10 mouse cellular contexts compared by ENCODE assay signal in genomic region chr8:83290176-83290575, GRCm38 (mm10). TPM values are rescaled to one million over a fixed set of nuclear protein-coding genes. Genes with fewer than 3 reads are reported as not detected.
DNase-seq lines count a peak whose midpoint lies in the region; ATAC-seq and TF ChIP-seq lines count a peak whose summit lies in the region.
"Had no signal": no experiment of that assay in that cellular context is flagged by ENCODE, and none has a peak within 500 bp of the region (broad histone marks: within the 10 kb centered on the region; RNA-seq: fewer than 3 reads in every experiment).

Ucp1 (plus strand) TSS chr8:83290352.

- H3K36me3 ChIP-seq in kidney, adult 2 months (ENCODE audit: control insufficient read depth, insufficient read depth, low read length): no peaks in the 10 kb centered on the region
- H3K36me3 ChIP-seq in forebrain, embryonic 10.5 days (replicated peaks): no peaks in the 10 kb centered on the region
- no peaks in the 10 kb centered on the region for H3K36me3 ChIP-seq in stomach, embryonic 14.5 days (ENCODE audit: control insufficient read depth, insufficient read depth, low read length)

- no peak for TF ChIP-seq CTCF in kidney, adult 2 months (conservative IDR thresholded peaks at IDR 0.05; ENCODE audit: insufficient read depth, insufficient read length, low read depth, low read length)

- no peaks in the 10 kb centered on the region; the same call in 1 of the 2 replicates for H3K27me3 ChIP-seq in kidney, adult 2 months (replicated peaks; ENCODE audit: control insufficient read depth, insufficient read depth, low read length)
- H3K27me3 ChIP-seq in forebrain, embryonic 10.5 days (ENCODE audit: poor library complexity, severe bottlenecking): peaks cover 37% of the 10 kb centered on the region
- H3K27me3 ChIP-seq in stomach, embryonic 14.5 days (ENCODE audit: control insufficient read depth, insufficient read depth, low read length): no peaks in the 10 kb centered on the region

- H3K27ac ChIP-seq in kidney, adult 2 months (ENCODE audit: insufficient read depth, low read depth, low read length): no peak within 1 kb of the TSS
- H3K27ac ChIP-seq in forebrain, embryonic 10.5 days: 0 out of 2 replicates have a peak within 1 kb of the TSS, but pooled peaks have one; percentile 9
- H3K27ac ChIP-seq in stomach, embryonic 14.5 days (ENCODE audit: low read length): no peak within 1 kb of the TSS

- H3K4me3 ChIP-seq in kidney, adult 2 months (ENCODE audit: insufficient read depth, low read depth, low read length): no peak within 1 kb of the TSS
- peak within 1 kb of the TSS; percentile 44 for H3K4me3 ChIP-seq in forebrain, embryonic 10.5 days
- H3K4me3 ChIP-seq in stomach, embryonic 14.5 days (ENCODE audit: low read depth, low read length): peak within 1 kb of the TSS; percentile 23; the same call in 1 of the 2 replicates

- DNase-seq in kidney, adult 2 months: no peak
- DNase-seq in kidney, adult 11 months: no peak
- peak; percentile 11 to 42 for DNase-seq in adrenal gland, adult (ENCODE audit: inconsistent age in 2 of 2, low spot score in 1 of 2)
- DNase-seq in forebrain, embryonic 10.5 days (ENCODE audit: extremely low spot score, low spot score): no peak
- peak; percentile 8 to 40 for DNase-seq in kidney, postnatal 25 days
- no peak for DNase-seq in spleen, postnatal 14 days (ENCODE audit: low spot score in 2 of 2)

- 3% methylated on average over 20 of the region's 20 CpGs for WGBS in kidney, adult 2 months
- WGBS in forebrain, embryonic 10.5 days: 4% methylated on average over 20 of the region's 20 CpGs
- 2% methylated on average over 19 of the region's 20 CpGs for WGBS in stomach, embryonic 14.5 days

- H3K9ac ChIP-seq in stomach, embryonic 14.5 days (replicated peaks; ENCODE audit: low read depth, low read length): no peak within 1 kb of the TSS

- H3K4me1 ChIP-seq in kidney, adult 2 months (ENCODE audit: control insufficient read depth, insufficient read depth, low read length): no peaks in the 10 kb centered on the region
- peaks cover 14% of the 10 kb centered on the region for H3K4me1 ChIP-seq in forebrain, embryonic 10.5 days
- H3K4me1 ChIP-seq in stomach, embryonic 14.5 days (ENCODE audit: control insufficient read depth, insufficient read depth, low read length): 0 out of 2 replicates have a peak, but pooled peaks cover 4% of the 10 kb centered on the region

- peak within 1 kb of the TSS; percentile 50 for H3K4me2 ChIP-seq in stomach, embryonic 14.5 days (replicated peaks; ENCODE audit: low read depth, low read length)

- H3K9me3 ChIP-seq in forebrain, embryonic 10.5 days: no peaks in the 10 kb centered on the region
- no peaks in the 10 kb centered on the region for H3K9me3 ChIP-seq in stomach, embryonic 14.5 days (ENCODE audit: control insufficient read depth, low read depth, low read length)

- no peak for TF ChIP-seq POLR2A in kidney, adult 2 months (IDR thresholded peaks at IDR 0.05; ENCODE audit: low read depth, low read length)

- no peak for ATAC-seq in stomach, embryonic 14.5 days (ENCODE audit: insufficient number of reproducible peaks, insufficient read depth, low FRiP score, low read depth)
- ATAC-seq in activated CD4-positive, CD25-positive, alpha-beta regulatory T cell, adult 4 months: no peak
- ATAC-seq: Patski had no signal

RNA-seq across cellular contexts. Expression of gene Ucp1, which starts in this region (rescaled TPM):
- 255 and 374 TPM in 2 replicates for polyA plus RNA-seq in kidney, adult 2 months (2012; rRNA removed)
- polyA plus RNA-seq in forebrain, embryonic 10.5 days (2016; fragmentation: Nextera tagmentation; extraction: Ambion mirVana): not detected in 2 replicates
- 0.35 TPM in 1 of 2 replicates, not detected in the other for polyA plus RNA-seq in stomach, embryonic 14.5 days (2014; fragmentation: Nextera tagmentation; extraction: Ambion mirVana)
- polyA plus RNA-seq in activated CD4-positive, CD25-positive, alpha-beta regulatory T cell, adult 4 months (2017; shearing (Covaris generic)): not detected
- polyA plus RNA-seq: liver, embryonic 16.5 days; Patski had no signal

Comparison
In these comparisons a context has a peak if more than half of its experiments do, and no peak if none do; other contexts are left out.
1. RNA of gene Ucp1 (polyA plus RNA-seq): 255 to 374 TPM in kidney, adult 2 months; not detected in forebrain, embryonic 10.5 days, 0.35 TPM in stomach, embryonic 14.5 days and not detected in activated CD4-positive, CD25-positive, alpha-beta regulatory T cell, adult 4 months; every median in the first group is over 100 times any median in the second.
2. DNase-seq: peak in adrenal gland, adult (2 of 2) and kidney, postnatal 25 days (2 of 2); none in kidney, adult 2 months (single experiment), kidney, adult 11 months (single experiment), forebrain, embryonic 10.5 days (single experiment) and spleen, postnatal 14 days (0 of 2).